Mouse (Mus musculus) megakaryocyte progenitor cell, adult 5-6 weeks (primary cell): ENCODE measurements around the gene Prdm11. TPM values are rescaled to one million over a fixed set of nuclear protein-coding genes. Genes with fewer than 3 reads are reported as not detected.

Experiments
- ATAC-seq: replicated peaks from 2 replicates; pipeline ENCODE4 v1.8.0; 2016; ENCODE audit warnings: mild to moderate bottlenecking, moderate TSS enrichment, inconsistent platforms; ENCODE audit not compliant: poor library complexity
- total RNA-seq, 2 experiments: library from RNA; stranded (forward) in 1 of 2; stranded (reverse) in 1 of 2; fragments of 157-497, 149-512 nt in 1 of 2; fragments of 200-1000 nt in 1 of 2; gene quantifications; 2 replicates each; pipeline versions ENCODE4 v1.2.3 to v1.2.4; 2015 to 2017

Gene Prdm11
- total RNA-seq, 2 experiments from 2014 or later: 4.6 to 5.1 TPM

DNA sequence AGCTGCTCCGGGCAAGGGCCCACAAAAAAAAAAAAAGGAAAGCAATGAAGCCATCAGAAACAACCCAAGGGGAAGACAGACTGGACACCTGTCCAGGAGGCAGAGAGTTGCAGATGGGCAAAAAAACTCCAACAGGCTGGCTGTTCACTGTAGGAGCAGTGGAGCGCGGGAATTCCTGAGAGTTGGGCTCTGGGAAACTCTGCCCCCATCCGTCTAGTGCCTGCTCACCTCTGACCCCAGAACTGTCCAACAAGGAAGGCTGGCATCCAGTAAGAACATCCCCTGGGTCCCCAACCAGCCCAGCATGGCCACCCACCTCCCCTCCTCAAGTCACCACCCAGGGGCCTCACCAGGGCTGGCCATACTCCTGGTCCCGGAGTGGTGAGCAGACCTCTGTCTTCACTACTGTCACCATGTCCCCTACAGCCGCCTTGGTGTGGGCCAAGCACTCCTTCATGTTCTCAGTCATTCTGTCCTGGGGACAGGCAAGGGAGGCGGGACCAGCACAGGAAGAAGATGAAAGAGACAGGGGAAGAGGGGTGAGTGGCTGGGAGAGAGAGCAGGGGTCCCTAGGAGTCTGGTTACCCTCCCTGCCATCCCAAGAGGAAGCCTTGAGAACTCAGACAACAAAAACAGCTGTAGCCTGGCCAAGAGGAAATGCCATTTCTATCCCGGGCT is 32.4 kb downstream of the Prdm11 start:
- ATAC-seq: no peak

- ATAC-seq: no peak
These were observed 33.0 kb downstream of the Prdm11 start for GRCm38 (mm10) chr2:93012976-93013375.

- no peak for ATAC-seq
These were observed 34.0 kb downstream of the Prdm11 start for GRCm38 (mm10) chr2:93011933-93012332.

DNA sequence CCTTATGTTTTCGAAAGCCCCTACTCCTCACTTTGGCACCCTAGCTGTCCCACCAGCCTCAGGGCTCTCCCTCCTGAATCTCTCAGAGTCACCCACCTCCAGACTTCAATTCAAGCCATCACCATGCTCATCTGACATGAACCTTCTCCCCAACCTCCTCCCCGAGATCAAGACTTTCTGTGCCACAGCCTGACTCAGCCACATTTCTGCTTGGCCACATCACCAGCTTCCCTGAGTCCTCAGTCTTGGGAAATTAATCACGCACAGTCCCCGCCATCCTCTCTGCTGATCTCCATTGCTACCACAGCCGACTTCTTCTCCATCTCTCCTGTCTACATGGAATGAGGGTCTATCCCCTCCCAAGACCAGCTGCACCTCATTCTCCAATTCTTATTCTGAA is 34.5 kb downstream of the Prdm11 start:
- ATAC-seq: no peak

- ATAC-seq: peak; percentile 61
These were observed 37.8 kb downstream of the Prdm11 start for GRCm38 (mm10) chr2:93007967-93008685.

DNA sequence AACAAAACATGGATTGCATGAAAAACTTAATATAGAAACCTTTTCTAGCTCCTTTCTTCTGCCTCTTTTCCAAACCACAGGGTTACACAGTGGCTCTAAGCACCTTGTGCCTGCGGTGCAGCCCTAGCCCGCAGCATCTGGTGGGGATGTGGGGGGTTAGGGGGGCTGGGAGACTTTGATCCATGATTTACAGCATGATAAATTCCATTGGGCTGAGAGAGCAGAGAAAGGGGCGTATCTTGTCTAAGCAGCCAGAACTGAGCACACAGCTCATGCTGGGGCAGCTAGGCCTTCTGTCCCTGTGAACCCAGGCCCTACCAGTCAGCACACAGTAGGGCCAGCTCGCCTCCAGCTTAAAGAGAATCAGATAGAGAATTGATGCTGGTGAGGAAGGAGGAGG is 40.9 kb downstream of the Prdm11 start:
- ATAC-seq: no peak

GRCm38 (mm10) chr2:92991976-92992375 is 54.0 kb downstream of the Prdm11 start:
- ATAC-seq: no peak

DNA sequence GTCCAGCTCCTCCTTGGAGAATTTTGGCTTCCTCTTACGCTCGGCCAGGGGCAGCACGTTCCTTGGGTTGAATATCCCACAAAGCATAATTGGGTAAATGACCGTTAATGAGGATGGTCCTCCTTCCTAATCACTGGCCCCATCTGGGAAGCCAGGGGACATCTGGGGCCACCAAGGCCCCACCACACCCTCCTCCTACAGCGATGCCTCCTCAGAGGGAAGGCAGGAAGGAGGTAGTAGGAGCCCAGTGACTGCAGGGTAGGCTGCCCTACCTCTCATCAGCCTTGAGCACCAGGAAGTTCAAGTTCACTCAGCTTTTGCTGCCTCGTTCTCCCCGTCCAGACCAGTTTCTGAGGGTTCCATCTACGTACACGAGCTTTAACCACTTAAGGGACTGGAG is 56.4 kb downstream of the Prdm11 start:
- ATAC-seq: no peak

- ATAC-seq: peak; percentile 48
These were observed 57.9 kb downstream of the Prdm11 start for GRCm38 (mm10) chr2:92987901-92988631.

GRCm38 (mm10) chr2:92987108-92987618 is 58.8 kb downstream of the Prdm11 start:
- ATAC-seq: no peak

- no peak for ATAC-seq
These were observed 60.4 kb downstream of the Prdm11 start for GRCm38 (mm10) chr2:92985600-92985999.

DNA sequence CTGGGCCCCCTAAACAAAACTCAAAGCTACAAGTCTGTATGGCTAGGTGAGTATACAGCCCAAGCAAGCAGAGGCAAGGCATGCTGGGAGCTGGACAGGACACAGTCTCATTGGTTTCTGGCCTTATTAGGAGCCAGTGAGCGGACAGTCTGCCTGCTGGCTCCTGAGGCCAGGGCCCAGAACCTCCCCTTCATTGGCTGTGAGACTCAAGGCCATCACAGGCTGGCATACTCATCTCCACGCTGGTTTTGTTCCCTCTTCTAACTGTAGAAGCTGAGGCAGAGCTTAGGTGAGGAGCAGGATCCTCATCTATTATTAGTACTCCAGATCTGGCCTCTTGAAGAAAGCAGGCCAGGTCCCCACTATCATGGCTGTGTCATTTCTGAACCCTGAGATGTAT is 60.8 kb downstream of the Prdm11 start:
- no peak for ATAC-seq

- ATAC-seq: no peak
These were observed 61.5 kb downstream of the Prdm11 start for GRCm38 (mm10) chr2:92984321-92985108.

DNA sequence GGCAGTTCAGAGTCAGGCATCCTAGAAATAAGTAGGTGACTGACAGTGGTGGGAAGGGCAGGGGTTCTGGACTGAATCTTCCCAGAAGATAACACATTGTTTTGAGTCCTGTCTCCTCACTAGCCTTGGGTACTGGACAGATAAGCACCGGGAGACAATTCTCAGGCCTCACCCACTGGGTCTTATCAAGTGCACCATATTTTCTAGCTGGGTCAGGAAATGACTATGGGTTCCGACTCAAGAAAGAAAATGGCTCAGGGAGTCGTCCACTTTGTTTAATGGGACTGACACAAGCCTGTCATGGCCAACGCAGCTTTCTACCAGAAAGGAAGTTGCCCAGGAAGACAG is 62.7 kb downstream of the Prdm11 start:
- peak; percentile 77 for ATAC-seq

- peak; percentile 49 for ATAC-seq
These were observed 63.2 kb downstream of the Prdm11 start for GRCm38 (mm10) chr2:92982591-92983272.

DNA sequence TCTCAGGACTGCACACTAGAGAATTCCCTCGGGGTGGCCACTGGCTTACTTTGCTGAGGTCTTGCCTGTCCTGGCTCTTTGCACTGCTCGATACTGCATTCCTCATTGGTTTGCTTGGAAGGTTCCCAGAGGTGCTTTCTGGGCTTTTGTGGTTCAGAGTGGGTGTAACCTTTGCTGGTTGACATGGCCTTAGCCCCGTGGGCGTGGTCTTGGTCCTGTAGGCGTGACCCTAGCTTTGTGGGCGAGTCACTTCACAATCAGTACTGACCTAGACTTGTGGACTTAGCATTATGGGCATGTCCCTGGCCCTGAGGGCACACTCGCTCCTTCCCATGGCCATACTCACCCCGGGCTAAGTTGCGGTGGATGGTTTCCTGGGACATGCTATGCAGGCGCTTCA is 65.8 kb downstream of the Prdm11 start:
- ATAC-seq: 0 out of 2 replicates have a peak, but pooled peaks have one; percentile 16

DNA sequence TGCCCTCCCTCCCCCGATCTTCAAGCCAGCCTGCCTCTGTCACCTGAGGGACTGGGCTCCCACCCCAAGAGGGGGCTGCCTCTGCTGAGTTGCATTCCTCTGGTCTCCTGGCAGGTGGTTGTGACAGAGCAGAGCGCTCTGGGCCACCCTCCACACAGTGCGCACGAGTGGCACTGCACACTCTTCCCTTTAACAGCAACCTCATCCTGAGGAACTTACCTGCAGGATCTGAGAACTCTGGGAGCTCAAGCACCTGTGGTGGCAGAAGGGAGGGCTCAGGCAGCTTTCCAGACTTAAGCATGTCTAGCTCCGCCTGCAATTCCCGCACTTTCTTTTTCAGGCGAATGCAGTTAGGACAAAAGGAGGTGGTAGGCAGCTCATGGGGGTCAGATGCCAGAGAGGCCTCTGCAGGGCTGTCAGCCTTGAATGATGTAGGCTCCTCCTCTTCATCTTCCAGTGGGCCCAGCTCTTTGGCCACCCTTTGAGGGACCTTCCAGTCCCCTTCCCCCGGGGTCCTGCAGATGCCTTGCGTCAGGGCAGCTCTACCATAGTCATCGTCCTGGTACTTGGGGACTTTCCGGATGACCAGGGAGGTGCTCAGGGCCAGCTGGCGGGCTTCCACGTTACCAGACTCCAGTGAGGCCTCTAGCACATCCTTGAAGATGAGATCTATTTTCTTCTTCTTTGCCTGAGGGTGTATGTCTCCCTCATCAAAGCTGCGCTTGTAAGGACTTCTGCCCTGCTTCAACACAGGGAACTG is 70.8 kb downstream of the Prdm11 start:
- ATAC-seq: no peak

DNA sequence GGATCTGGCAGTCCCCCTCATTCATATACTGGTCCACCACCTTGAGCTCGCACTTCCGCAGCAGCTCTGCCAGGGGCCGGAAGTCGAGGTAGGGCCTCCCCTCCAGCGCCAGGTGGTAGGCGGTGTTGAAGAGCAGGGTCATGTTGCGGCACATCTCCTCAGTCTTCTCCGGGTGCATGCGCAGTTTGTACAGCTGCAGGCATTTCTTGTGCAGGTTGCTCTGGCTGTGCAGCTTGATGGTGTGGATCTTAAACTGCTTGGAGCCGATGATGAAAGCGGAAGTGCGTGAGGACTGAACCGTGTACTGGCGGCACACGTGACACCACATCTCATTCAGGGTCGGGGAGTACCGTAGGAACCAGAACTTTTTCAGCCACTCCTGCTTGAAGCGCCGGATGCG is 72.3 kb downstream of the Prdm11 start:
- ATAC-seq: no peak

DNA sequence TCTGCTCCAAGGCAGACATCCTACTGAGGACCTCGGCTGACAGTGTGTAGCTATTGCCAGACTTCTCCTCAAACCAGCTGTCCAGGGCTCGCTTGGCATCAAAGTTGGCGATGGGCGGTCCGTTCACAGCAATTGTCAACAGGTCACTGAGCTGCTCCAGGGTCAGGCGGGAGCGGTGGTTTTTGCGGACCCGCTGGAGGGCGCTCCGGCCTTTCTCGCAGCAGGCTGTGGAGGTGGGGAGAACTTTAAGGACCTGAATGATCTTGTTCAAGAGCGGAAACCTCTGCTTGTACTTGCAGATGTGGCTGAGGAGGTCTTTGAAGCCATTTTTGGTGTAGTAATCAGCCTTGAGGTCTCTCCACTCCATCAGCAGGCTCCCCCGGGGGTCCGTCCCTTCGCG is 73.9 kb downstream of the Prdm11 start:
- ATAC-seq: no peak

DNA sequence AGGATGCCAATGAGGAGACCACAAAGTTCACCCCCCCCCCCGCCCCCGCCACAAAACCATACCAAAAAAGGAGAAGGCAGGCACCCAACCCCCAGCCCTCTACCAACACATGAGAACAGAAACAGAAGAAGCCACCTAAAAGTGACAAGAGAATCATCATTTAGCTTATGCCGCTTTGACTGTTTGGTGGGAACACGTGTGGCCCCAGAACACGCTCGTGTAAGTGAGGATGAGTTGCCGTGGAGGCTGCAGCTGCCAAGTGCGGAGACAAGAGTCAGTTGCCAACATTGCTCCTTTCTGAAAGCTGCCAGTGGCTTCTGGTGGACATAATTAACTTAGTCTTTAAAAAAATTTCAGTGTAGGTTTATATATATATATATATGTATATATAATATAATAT is 74.4 kb downstream of the Prdm11 start:
- ATAC-seq: no peak
